Mouse (Mus musculus) bone marrow, adult 2 months (tissue): ENCODE results near the gene Cops2.

Experiments used
- CTCF ChIP-seq: fragments of 200-500 bp; IDR thresholded peaks from 2 replicates; pipeline ENCODE4 v1.5.1; 2011; ENCODE audit warnings: low read length, control low read depth; ENCODE audit not compliant: control insufficient read depth, insufficient read depth
- POLR2A ChIP-seq: fragments of 200-500 bp; IDR thresholded peaks from 2 replicates; pipeline ENCODE4 v1.6.1; 2011; ENCODE audit warnings: low read depth, mild to moderate bottlenecking, control low read depth, low read length, borderline replicate concordance; ENCODE audit not compliant: control insufficient read depth

DNA sequence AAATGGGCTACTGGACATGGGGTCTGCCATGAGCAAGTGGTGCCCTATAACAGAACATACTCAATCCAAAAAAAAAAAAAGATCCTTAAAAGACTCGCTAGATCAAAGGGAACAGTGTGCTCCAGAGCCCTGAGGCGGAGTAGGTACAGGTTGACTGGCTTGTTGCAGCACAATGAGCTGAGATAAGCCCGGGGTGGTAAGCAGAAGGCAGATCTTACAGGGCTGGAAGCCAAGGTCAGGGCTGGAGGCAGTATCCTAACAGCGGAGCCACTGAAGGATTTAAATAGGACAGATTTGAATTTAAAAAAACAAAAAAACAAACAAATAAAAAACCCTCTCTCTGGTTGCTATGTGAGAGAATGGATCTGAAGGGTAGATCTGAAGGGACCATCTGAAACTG, 58.5 kb downstream of the Cops2 start:
- TF ChIP-seq CTCF (no peak), POLR2A (no peak)
